Mouse (Mus musculus): ENCODE measurements at regions not wholly inside any gene's neighbourhood (a gene's known extent, or its start where the extent isn't known, plus 50 kb on each side); places are given as distances from the start of the nearest gene placed in this dataset.

GRCm38 (mm10) chr3:149355362-149355761 is 365.0 kb upstream of the Adgrl2 start:
- DNase-seq: no peak

GRCm38 (mm10) chr3:149353958-149354357 is 363.6 kb upstream of the Adgrl2 start:
- no peak for DNase-seq

GRCm38 (mm10) chr3:149352546-149352945 is 362.2 kb upstream of the Adgrl2 start:
- DNase-seq: no peak

- DNase-seq: no peak
These were observed 359.4 kb upstream of the Adgrl2 start for GRCm38 (mm10) chr3:149349731-149350130.

- DNase-seq: peak; percentile 46 to 55
These were observed 358.9 kb upstream of the Adgrl2 start for GRCm38 (mm10) chr3:149349211-149349697.

- DNase-seq: no peak
These were observed 358.2 kb upstream of the Adgrl2 start for GRCm38 (mm10) chr3:149348459-149348971.

- no peak for DNase-seq
These were observed 357.1 kb upstream of the Adgrl2 start for GRCm38 (mm10) chr3:149347241-149347992.

GRCm38 (mm10) chr3:149342511-149342910 is 352.2 kb upstream of the Adgrl2 start:
- peak in 1 of 2 experiments; percentile 29 for DNase-seq

GRCm38 (mm10) chr3:149339374-149339753 is 349.0 kb upstream of the Adgrl2 start:
- DNase-seq: no peak

- DNase-seq: no peak
These were observed 348.5 kb upstream of the Adgrl2 start for GRCm38 (mm10) chr3:149338684-149339373.

- no peak for DNase-seq
These were observed 344.9 kb upstream of the Adgrl2 start for GRCm38 (mm10) chr3:149335259-149335658.

- no peak for DNase-seq
These were observed 343.3 kb upstream of the Adgrl2 start for GRCm38 (mm10) chr3:149333607-149334006.

GRCm38 (mm10) chr3:149333131-149333530 is 342.8 kb upstream of the Adgrl2 start:
- DNase-seq: no peak

GRCm38 (mm10) chr3:149332105-149332504 is 341.8 kb upstream of the Adgrl2 start:
- no peak for DNase-seq

GRCm38 (mm10) chr3:149331251-149331960 is 341.1 kb upstream of the Adgrl2 start:
- no peak for DNase-seq

GRCm38 (mm10) chr3:149330716-149331115 is 340.4 kb upstream of the Adgrl2 start:
- DNase-seq: peak; percentile 10

- no peak for DNase-seq
These were observed 339.7 kb upstream of the Adgrl2 start for GRCm38 (mm10) chr3:149330041-149330440.

GRCm38 (mm10) chr3:149329615-149330014 is 339.3 kb upstream of the Adgrl2 start:
- DNase-seq: no peak

- DNase-seq: no peak
These were observed 336.3 kb upstream of the Adgrl2 start for GRCm38 (mm10) chr3:149326664-149327063.

GRCm38 (mm10) chr3:149324088-149324487 is 333.7 kb upstream of the Adgrl2 start:
- no peak for DNase-seq

GRCm38 (mm10) chr3:149318728-149319127 is 328.4 kb upstream of the Adgrl2 start:
- no peak for DNase-seq

GRCm38 (mm10) chr3:149314258-149314657 is 323.9 kb upstream of the Adgrl2 start:
- DNase-seq: no peak

GRCm38 (mm10) chr3:149313217-149313616 is 322.9 kb upstream of the Adgrl2 start:
- no peak for DNase-seq
